Mouse (Mus musculus) small intestine, adult 2 months (tissue): ENCODE measurements around the gene Tuba1c. TPM values are rescaled to one million over a fixed set of nuclear protein-coding genes. Genes with fewer than 3 reads are reported as not detected.
A peak's percentile ranks its signal among the peaks of the same experiment; 100 is the strongest.

Source experiments
- H3K27ac ChIP-seq: fragments of 200-500 bp; 2 replicates; pipeline ENCODE4 v1.5.1; 2012; ENCODE audit warnings: low read depth, low read length, control low read depth, inconsistent platforms; ENCODE audit not compliant: insufficient read depth
- H3K27me3 ChIP-seq: fragments of 200-500 bp; 2 replicates; pipeline ENCODE4 v1.6.1; 2012; ENCODE audit warnings: mild to moderate bottlenecking, moderate library complexity, low read length, inconsistent platforms; ENCODE audit not compliant: control insufficient read depth, insufficient read depth
- H3K36me3 ChIP-seq: fragments of 200-500 bp; 2 replicates; pipeline ENCODE4 v1.6.1; 2012; ENCODE audit warnings: mild to moderate bottlenecking, low read length, control low read depth, inconsistent platforms; ENCODE audit not compliant: control insufficient read depth, insufficient read depth
- H3K4me1 ChIP-seq: fragments of 200-500 bp; 2 replicates; pipeline ENCODE4 v1.6.1; 2012; ENCODE audit warnings: low read length, inconsistent platforms, mixed read lengths; ENCODE audit not compliant: control insufficient read depth, insufficient read depth, insufficient read length
- H3K4me3 ChIP-seq: fragments of 200-500 bp; 2 replicates; pipeline ENCODE4 v1.5.1; 2012; ENCODE audit warnings: low read depth, mild to moderate bottlenecking, control low read depth, inconsistent platforms, low read length, moderate library complexity
- CTCF ChIP-seq: fragments of 200-500 bp; IDR thresholded peaks from 2 replicates; pipeline ENCODE4 v1.5.1; 2012; ENCODE audit warnings: low read depth, mild to moderate bottlenecking, control low read depth, inconsistent platforms, low read length, moderate library complexity, mixed read lengths; ENCODE audit not compliant: insufficient replicate concordance, insufficient read length; ENCODE audit errors: extremely low read depth
- POLR2A ChIP-seq: fragments of 200-500 bp; IDR thresholded peaks from 2 replicates; pipeline ENCODE4 v1.6.1; 2012; ENCODE audit warnings: low read depth, mild to moderate bottlenecking, control low read depth, inconsistent platforms, low read length, moderate library complexity
- WGBS: fragments of 180-500 bp; shearing (Covaris S2); methylation state at CpG from one replicate; pipeline ENCODE4 v1.1.7; 2018; 5-methylcytosine and 5-hydroxymethylcytosine counted together
- polyA plus RNA-seq: library from polyadenylated mRNA; depleted of rRNA; stranded (reverse); fragments of >200 nt; gene quantifications from 2 replicates; pipeline ENCODE4 v1.2.3, GENCODE M21; 2012

Gene Tuba1c
- polyA plus RNA-seq, 1 experiment = 382 TPM

DNA sequence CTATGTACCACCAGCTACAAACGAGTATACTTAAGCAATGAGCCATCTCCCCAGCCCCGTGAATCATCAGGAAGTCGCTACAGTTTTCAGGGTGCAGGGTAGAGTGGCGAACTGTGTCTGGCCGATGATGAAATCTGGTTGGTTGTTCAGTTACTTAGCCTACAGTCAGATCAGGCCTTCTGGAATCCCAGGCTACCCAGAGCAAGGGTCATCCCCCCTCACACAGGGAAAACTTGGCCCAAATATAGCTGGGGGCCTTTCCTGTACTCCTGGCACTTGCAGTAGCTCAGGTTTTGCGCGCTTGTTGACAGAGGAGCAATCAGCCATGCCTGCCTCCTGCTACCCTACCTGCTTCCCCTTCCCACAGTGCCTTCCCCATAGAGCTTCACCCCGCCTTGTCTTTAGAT lies 12.3 kb upstream of the Tuba1c start:
- Histone ChIP-seq H3K4me1 (no peaks in the 10 kb centered on the region), H3K27me3 (no peaks in the 10 kb centered on the region), H3K4me3 (no peak overlapping the region), H3K27ac (no peak overlapping the region), H3K36me3 (no peaks in the 10 kb centered on the region)
- 74% methylated on average over 8 of the region's 8 CpGs for WGBS
- TF ChIP-seq CTCF (no peak), POLR2A (no peak)

DNA sequence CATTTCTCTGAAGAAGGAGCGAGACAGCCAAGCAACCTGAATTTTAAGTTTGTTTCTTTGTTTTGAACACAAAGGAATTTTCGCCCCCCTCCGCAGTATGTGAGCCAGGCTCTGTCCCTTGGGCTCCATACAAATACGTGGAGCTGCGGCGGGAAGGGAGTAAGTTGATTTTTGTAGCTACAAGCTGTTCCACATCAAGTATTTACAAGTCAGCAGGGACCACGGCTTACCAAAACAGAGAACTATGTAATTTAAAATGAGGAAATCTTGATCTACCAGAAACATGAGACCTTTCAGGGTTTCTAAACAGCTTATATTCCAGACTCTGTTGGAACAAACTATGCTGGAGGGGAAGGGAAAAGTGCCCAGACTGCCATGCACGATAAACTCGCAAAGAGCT lies 11.7 kb upstream of the Tuba1c start:
- Histone ChIP-seq H3K4me3 (no peak overlapping the region), H3K27ac (no peak overlapping the region), H3K36me3 (no peaks in the 10 kb centered on the region), H3K27me3 (no peaks in the 10 kb centered on the region), H3K4me1 (no peaks in the 10 kb centered on the region)
- TF ChIP-seq POLR2A (no peak), CTCF (no peak)
- 87% methylated on average over 9 of the region's 9 CpGs for WGBS

DNA sequence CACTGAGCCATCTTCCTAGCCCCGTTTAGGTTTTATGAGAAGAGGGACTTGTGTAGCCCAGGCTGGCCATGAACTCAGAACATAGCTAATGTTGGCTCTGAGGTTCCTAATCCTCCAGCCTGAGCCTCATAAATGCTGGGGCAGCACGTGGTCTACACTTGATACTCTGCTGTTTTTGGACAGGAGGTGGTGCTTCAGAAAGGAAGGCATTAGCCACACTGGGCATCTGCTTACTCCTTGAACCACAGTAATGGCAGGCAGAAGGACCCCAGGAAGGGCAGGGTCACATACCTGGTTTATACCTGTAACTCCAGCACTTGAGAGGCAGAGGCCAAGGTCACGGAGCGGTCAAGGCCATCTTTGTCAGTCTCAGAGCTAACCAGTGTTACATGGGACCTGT lies 11.1 kb upstream of the Tuba1c start:
- Histone ChIP-seq H3K36me3 (no peaks in the 10 kb centered on the region), H3K27me3 (no peaks in the 10 kb centered on the region), H3K4me3 (no peak overlapping the region), H3K27ac (peak overlapping the region; percentile 39; the same call in 1 of the 2 replicates), H3K4me1 (no peaks in the 10 kb centered on the region)
- 87% methylated on average over 4 of the region's 4 CpGs for WGBS
- TF ChIP-seq CTCF (no peak), POLR2A (no peak)

- TF ChIP-seq CTCF = no peak
- TF ChIP-seq POLR2A = no peak
- 77% methylated on average over 8 of the region's 8 CpGs for WGBS
- Histone ChIP-seq H3K36me3 (no peaks in the 10 kb centered on the region), H3K4me3 (no peak overlapping the region), H3K4me1 (no peaks in the 10 kb centered on the region), H3K27ac (peak overlapping the region; percentile 39; the same call in 1 of the 2 replicates), H3K27me3 (no peaks in the 10 kb centered on the region)
Observed at GRCm38 (mm10) chr15:99019436-99019835, 10.3 kb upstream of the Tuba1c start.

- Histone ChIP-seq H3K36me3 (no peaks in the 10 kb centered on the region), H3K4me1 (no peaks in the 10 kb centered on the region), H3K27ac (no peak overlapping the region), H3K4me3 (no peak overlapping the region), H3K27me3 (no peaks in the 10 kb centered on the region)
- no peak for TF ChIP-seq POLR2A
- TF ChIP-seq CTCF = no peak
- WGBS = 86% methylated on average over 4 of the region's 4 CpGs
Observed at GRCm38 (mm10) chr15:99020171-99020570, 9.5 kb upstream of the Tuba1c start.

- no peak for TF ChIP-seq POLR2A
- no peak for TF ChIP-seq CTCF
- no peak overlapping the region for H3K4me3 ChIP-seq
- H3K27ac ChIP-seq = no peak overlapping the region
- H3K4me1 ChIP-seq = no peaks in the 10 kb centered on the region
- 95% methylated on average over 7 of the region's 7 CpGs for WGBS
- no peaks in the 10 kb centered on the region for H3K27me3 ChIP-seq
- no peaks in the 10 kb centered on the region for H3K36me3 ChIP-seq
Observed at GRCm38 (mm10) chr15:99021255-99021654, 8.4 kb upstream of the Tuba1c start.

- TF ChIP-seq POLR2A = no peak
- peak; percentile 41; the same call in 1 of the 2 replicates for TF ChIP-seq CTCF
- 0 out of 2 replicates have a peak, but pooled peaks cover 2% of the 10 kb centered on the region for H3K4me1 ChIP-seq
- WGBS = 16% methylated on average over 7 of the region's 8 CpGs
- H3K4me3 ChIP-seq = no peak overlapping the region
- H3K27ac ChIP-seq = no peak overlapping the region
- no peaks in the 10 kb centered on the region for H3K27me3 ChIP-seq
- H3K36me3 ChIP-seq = no peaks in the 10 kb centered on the region
Observed at GRCm38 (mm10) chr15:99024668-99025314, 4.9 kb upstream of the Tuba1c start.

DNA sequence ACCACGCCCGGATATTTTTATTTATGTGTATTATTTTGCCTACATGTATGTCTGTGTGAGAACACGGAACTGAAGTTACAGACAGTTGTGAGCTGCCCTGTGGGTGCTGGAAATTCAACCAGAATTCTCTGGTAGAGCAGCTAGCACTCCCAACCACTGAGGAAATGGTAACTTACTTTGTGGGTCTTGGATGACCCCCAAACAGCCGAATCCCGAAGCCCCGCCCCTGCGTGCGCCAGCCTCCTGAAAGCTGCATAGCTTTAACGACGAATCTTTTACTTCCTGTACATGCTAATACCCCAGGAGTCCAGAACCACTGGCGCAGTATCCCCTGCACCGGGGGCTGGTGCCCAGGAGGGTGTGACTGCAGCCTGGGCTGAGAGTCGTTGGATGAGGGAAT lies 4.3 kb upstream of the Tuba1c start:
- Histone ChIP-seq H3K36me3 (no peaks in the 10 kb centered on the region), H3K27me3 (no peaks in the 10 kb centered on the region), H3K27ac (no peak overlapping the region), H3K4me3 (no peak overlapping the region), H3K4me1 (0 out of 2 replicates have a peak, but pooled peaks cover 2% of the 10 kb centered on the region)
- TF ChIP-seq POLR2A (no peak), CTCF (no peak)
- 71% methylated on average over 13 of the region's 13 CpGs for WGBS
